Mouse (Mus musculus) mouse trophoblast stem cell (cell line): Measurements from ENCODE around the gene B4galnt3.

Source experiments
- in situ Hi-C, 2 experiments: fragments of 300-500 bp; cut with MseI, MboI; formaldehyde crosslinking; loops; 2 replicates in 1 of 2; 3 replicates in 1 of 2; pipeline ENCODE4 v1.15.1; 2025

Gene B4galnt3

DNA sequence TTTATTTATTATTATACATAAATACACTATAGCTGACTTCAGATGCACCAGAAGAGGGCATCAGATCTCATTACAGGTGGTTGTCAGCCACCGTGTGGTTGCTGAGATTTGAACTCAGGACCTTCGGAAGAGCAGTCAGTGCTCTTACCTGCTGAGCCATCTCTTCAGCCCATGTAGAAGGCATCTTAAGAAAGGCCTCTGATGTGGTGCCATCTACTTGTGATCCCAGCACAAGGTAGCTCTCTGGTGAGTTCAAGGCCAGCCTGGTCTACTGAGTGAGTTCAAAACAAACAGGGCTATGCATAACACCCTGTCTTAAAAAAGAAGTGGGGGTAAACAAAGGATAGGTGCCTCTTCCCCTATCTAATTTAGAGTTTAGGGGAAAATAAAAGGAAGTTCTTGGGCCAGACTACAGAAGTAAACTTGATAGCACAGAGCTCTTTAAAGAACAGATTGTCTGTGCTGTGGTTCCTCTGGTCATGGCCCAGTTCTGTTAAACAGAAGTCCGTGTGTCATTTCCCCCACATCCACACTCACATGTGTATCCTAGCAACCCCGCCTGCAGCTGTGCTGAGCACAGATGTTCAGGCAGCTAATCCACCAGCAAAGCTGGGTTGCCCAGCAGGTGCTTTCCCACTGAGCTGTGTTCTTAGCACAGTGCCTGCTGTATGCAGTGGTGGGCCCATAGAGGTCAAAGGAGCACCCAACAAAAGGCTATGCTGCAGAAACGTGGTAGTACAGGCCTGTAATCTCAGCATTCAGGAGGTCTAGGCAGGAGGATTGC lies 139.6 kb downstream of the B4galnt3 start:
- in situ Hi-C loops, result no loop called here
